Mouse (Mus musculus): ENCODE data around the gene Dcxr. TPM values are rescaled to one million over a fixed set of nuclear protein-coding genes. Genes with fewer than 3 reads are reported as not detected.
A peak's percentile ranks its signal among the peaks of the same experiment; 100 is the strongest.
"Not testable (repeated sequence)": the region's sequence is repeated elsewhere in the genome, so short reads cannot be mapped to it uniquely, and the experiment has no call there.

The Dcxr gene
- total and polyA plus RNA-seq, 3 experiments: 12.2 to 14.1 TPM; not detected in 1

DNA sequence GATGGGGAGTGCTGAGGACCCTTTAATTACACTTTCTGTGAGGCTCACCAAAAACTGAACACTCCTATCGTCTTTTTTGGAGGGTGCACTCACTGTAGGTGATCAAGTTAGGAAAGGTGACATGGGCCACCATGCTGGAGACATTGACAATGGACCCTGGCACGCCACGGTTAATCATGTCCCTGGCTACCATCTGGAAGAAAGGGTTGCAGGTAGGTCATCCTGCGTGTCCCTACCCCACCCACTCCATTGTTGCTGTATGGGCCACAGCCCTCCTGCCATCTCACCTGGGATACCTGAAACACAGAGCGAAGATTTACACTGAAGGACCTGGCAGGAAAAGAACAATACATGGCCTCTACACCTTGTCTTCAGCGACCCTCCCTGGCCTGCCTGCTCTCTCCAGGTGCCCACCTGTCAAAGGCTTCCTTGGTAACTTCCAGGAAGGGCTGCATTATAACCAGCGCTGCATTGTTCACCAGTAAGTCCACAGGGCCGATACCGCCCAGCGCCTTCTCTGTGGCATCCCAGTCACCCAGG, 3.3 kb upstream of the Dcxr start:
- no peaks in the 10 kb centered on the region for H3K79me2 ChIP-seq (ENCODE audit: control insufficient read depth, insufficient read depth, low read length, poor library complexity)

DNA sequence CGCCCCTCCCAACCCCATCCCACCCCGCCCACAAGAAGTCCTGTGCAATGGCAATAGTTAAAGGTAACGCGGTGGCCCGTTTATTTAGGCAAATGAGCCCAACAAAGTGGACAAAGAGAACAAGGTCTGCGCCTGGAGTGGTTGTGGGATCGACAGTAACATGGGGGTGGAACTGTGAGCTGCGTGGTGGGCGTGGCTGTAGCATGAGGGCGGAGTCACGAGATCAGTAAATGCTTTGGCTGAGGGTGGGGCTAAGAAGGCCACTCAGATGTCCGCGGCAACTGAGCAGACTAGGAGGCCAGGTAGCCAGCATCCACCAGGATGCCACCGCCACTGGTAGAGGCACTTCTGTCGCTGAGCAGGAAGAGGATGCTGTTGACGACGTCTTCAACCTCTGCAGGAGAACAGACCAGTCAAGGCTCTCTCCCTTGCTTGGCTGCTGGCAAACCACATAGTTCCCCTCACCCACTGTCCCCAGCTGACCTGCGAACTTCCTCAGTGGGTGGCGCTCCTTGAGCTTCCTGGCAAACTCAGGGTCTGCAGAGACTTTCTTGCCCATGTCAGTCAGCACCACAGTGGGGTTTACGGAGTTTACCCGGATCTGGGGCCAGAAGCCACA, 2.5 kb upstream of the Dcxr start:
- DNase-seq (ENCODE audit: low read depth, low spot score): peak; percentile 60
- H3K9me3 ChIP-seq (replicated peaks; ENCODE audit: insufficient read depth, low read length); H3K27ac ChIP-seq (ENCODE audit: control insufficient read depth, low read depth, low read length); H3K36me3 ChIP-seq (ENCODE audit: control insufficient read depth in 1 of 2, insufficient read depth in 2 of 2, low read length in 2 of 2); H3K4me1 ChIP-seq (ENCODE audit: control insufficient read depth in 1 of 2, insufficient read depth in 2 of 2, low read length in 2 of 2); H3K79me2 ChIP-seq (ENCODE audit: control insufficient read depth, insufficient read depth, low read length, poor library complexity); H3K27me3 ChIP-seq (ENCODE audit: control insufficient read depth in 1 of 2, insufficient read depth in 2 of 2, low read length in 2 of 2); H3K9ac ChIP-seq (ENCODE audit: control insufficient read depth, low read depth, low read length, poor library complexity, severe bottlenecking); H3K4me3 ChIP-seq (ENCODE audit: control insufficient read depth in 1 of 2, insufficient read depth in 1 of 2, low read depth in 2 of 2, low read length in 2 of 2): not testable (repeated sequence)

More for the DNA sequence above, 3.3 kb upstream of the Dcxr start:
- H3K9ac ChIP-seq (ENCODE audit: control insufficient read depth, low read depth, low read length, poor library complexity, severe bottlenecking): no peak overlapping the region
- H3K27ac ChIP-seq (ENCODE audit: control insufficient read depth, low read depth, low read length): no peak overlapping the region
- H3K36me3 ChIP-seq (ENCODE audit: control insufficient read depth in 1 of 2, insufficient read depth in 2 of 2, low read length in 2 of 2): no peaks in the 10 kb centered on the region
- no peak for DNase-seq (ENCODE audit: low read depth, low spot score)
- H3K4me3 ChIP-seq (ENCODE audit: control insufficient read depth in 1 of 2, insufficient read depth in 1 of 2, low read depth in 2 of 2, low read length in 2 of 2): no peak overlapping the region
- H3K4me1 ChIP-seq (ENCODE audit: control insufficient read depth in 1 of 2, insufficient read depth in 2 of 2, low read length in 2 of 2): peaks cover 0 to 4% of the 10 kb centered on the region in 2 experiments; a peak in 1 of 4 replicates
- H3K27me3 ChIP-seq (ENCODE audit: control insufficient read depth in 1 of 2, insufficient read depth in 2 of 2, low read length in 2 of 2): peaks cover 0 to 1% of the 10 kb centered on the region in 2 experiments; a peak in 2 of 4 replicates
- no peak for TF ChIP-seq SIN3A (IDR thresholded peaks at IDR 0.05; ENCODE audit: low read length)
- TF ChIP-seq NRF1 (IDR thresholded peaks at IDR 0.05; ENCODE audit: insufficient read depth, low read depth, low read length, poor library complexity, severe bottlenecking): no peak
- no peak for TF ChIP-seq POLR2AphosphoS2 (IDR thresholded peaks at IDR 0.05; ENCODE audit: low read length)
- no peak for TF ChIP-seq ELF1 (IDR thresholded peaks at IDR 0.05; ENCODE audit: low read depth, low read length)
- TF ChIP-seq ZMIZ1 (IDR thresholded peaks at IDR 0.05; ENCODE audit: low read depth, low read length): no peak
- TF ChIP-seq GABPA (IDR thresholded peaks at IDR 0.05; ENCODE audit: low read depth, low read length): no peak
- TF ChIP-seq ZC3H11A (IDR thresholded peaks at IDR 0.05; ENCODE audit: low read depth, low read length): no peak
- no peak for TF ChIP-seq E2F4 (IDR thresholded peaks at IDR 0.05; ENCODE audit: borderline replicate concordance, low read depth, low read length)
- no peak for TF ChIP-seq SMC3 (IDR thresholded peaks at IDR 0.05; ENCODE audit: low read depth, low read length)
- no peak for TF ChIP-seq MAFK (IDR thresholded peaks at IDR 0.05; ENCODE audit: borderline replicate concordance, low read depth, low read length)
- TF ChIP-seq BHLHE40 (IDR thresholded peaks at IDR 0.05; ENCODE audit: borderline replicate concordance, low read depth, low read length): no peak
- no peak for TF ChIP-seq CHD2 (IDR thresholded peaks at IDR 0.05; ENCODE audit: low read length)
- no peak for TF ChIP-seq MAX (IDR thresholded peaks at IDR 0.05; ENCODE audit: low read length)
- no peak for TF ChIP-seq MXI1 (IDR thresholded peaks at IDR 0.05; ENCODE audit: low read depth, low read length)
- no peak for TF ChIP-seq HCFC1 (IDR thresholded peaks at IDR 0.05; ENCODE audit: low read depth, low read length)
- TF ChIP-seq KAT2A (conservative IDR thresholded peaks at IDR 0.05; ENCODE audit: low read depth, low read length): no peak
- TF ChIP-seq CHD1 (IDR thresholded peaks at IDR 0.05; ENCODE audit: low read depth, low read length): no peak
- no peaks in the 10 kb centered on the region for H3K9me3 ChIP-seq (replicated peaks; ENCODE audit: insufficient read depth, low read length)

Data from MEL (cell line).